Mouse (Mus musculus): ENCODE measurements around the gene Bbs1. TPM values are rescaled to one million over a fixed set of nuclear protein-coding genes. Genes with fewer than 3 reads are reported as not detected.
A peak's percentile ranks its signal among the peaks of the same experiment; 100 is the strongest.

Gene Bbs1
- total RNA-seq, 2 experiments from 2014 or later, result 2.3 to 5.1 TPM

DNA sequence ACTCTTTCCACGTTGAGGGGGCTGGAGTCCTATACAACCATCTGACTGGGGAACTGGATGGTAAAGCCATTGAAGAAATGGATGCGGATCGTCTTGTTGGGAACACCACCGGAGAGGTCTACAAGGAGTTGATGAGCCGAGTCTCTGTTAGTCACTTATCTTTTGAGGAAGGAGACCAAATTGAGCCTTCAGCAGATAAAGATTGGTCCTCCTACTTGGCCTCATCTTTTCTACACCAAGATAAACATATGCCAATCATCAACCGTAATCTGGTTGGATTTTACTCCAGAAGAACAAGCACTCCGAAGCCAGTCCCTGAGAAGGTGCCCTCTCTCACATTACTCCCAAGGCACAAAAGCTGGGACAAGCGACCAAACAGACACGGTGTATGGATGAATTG is 65.6 kb downstream of the Bbs1 start:
- no peak for DNase-seq
- intact Hi-C loops (cut with DNase I), result loop anchor here (2.0 kb wide), 1 partner anchor 82 kb away; no protein-coding TSS in a partner anchor

DNA sequence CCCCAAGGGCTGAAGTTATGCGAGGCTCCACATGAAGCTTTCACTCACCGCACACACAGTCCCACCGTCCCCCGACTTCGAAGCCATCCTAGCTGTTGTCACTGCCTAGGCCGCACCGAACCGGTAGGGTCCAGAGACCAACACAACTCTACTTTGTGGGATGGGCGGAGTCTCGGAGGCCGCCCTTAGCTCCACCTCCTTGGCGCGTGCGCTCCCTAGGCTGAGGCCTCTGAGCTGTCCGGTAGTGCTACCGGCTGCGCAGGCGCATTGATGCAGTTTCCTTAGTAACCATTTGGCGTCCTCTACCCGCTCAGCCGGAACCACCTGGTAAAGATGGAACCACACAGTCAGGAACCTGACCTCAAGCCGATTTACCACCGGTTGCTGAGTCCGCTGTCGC is 67.3 kb downstream of the Bbs1 start, which contains the start of the genes Ccs and Ccdc87:
Ccs (minus strand) TSS at position 184 of the 400 bp plus-strand sequence.
Ccdc87 (plus strand) TSS at position 218 of the 400 bp plus-strand sequence.
- intact Hi-C loops (cut with DNase I), result loop anchor here (2.0 to 5.0 kb wide), 2 partner anchors 40 to 88 kb away; partner anchors contain the start of genes Dpp3 and Zdhhc24
- peak; percentile 95 to 97 for DNase-seq

DNA sequence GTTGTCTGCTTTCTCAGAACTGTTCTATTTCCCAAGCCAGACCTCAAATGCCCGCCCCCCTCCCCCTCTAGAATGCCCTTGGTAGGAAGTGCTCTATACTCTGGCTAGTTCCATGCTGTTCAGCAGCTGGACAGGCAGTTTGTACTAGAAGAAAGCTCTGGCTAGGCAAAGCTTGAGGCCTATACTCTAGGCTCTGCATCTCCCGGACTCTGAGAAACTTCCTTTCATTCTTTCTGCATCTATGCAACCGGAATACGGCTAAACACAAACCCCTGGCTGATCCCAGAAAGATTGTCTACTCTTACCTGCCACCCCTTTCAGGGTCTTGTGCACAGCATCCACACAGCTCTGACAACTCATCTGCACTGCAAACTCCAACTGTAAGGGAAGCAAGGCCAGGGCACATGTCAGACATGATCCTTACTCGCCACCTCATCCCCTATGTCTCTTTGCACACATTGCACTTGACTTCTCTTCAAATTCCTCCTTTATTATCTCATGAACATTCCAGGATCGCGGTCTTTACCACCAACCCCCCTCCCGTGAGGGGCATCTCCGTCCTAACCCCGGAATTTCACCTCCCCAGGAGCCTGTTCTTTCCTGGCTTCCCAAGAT is 67.8 kb downstream of the Bbs1 start:
- no peak for DNase-seq
- intact Hi-C loops (cut with DNase I), result loop anchor here (2.0 to 5.0 kb wide), 2 partner anchors 40 to 89 kb away; partner anchors contain the start of genes Dpp3 and Zdhhc24

DNA sequence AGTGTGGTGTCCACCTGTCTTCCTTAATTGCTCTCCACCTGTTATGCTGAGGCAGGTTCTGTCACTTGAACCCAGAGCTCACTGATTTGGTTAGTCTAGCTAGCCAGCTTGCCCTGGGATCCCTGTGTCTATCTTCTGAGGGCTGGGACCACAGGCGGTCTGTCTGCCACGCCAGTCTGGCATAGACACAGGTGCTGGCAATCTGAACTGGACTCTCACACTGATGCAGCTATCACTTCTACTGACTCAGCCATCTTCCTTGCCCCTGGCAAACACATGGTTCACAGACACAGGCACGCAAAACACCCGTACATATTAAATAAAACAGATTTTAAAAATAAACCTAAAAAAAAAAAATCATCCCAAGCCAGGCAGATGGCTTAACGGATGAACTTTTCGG is 69.4 kb downstream of the Bbs1 start:
- intact Hi-C loops (cut with DNase I), result loop anchor here (5.0 kb wide), 1 partner anchor 90 kb away; the partner anchor contains the start of gene Dpp3
- DNase-seq, result no peak

Other genes with a start within 250 kb of the Bbs1 start
- gene Gm960, start 208.0 kb downstream of the Bbs1 start, total RNA-seq (2021), result not detected
- gene Sptbn2, start 195.5 kb downstream of the Bbs1 start, total RNA-seq (2021), result under 1 TPM; 0.19 to 0.22 TPM
- gene Rbm4b, start 150.1 kb downstream of the Bbs1 start, total RNA-seq (2021), result 1 to 10 TPM; 5.9 to 7.0 TPM
- 10 to 100 TPM; 42.5 to 43.7 TPM for gene Rbm4, start 112.7 kb downstream of the Bbs1 start, total RNA-seq (2021)
- 10 to 100 TPM; 18.3 to 19.8 TPM for gene Gm21992, start 95.0 kb downstream of the Bbs1 start, total RNA-seq (2021)
- gene Rbm14, start 95.0 kb downstream of the Bbs1 start, total RNA-seq (2021), result 10 to 100 TPM; 23.0 to 24.5 TPM
- gene Ccs, start 67.3 kb downstream of the Bbs1 start, total RNA-seq (2021), result 10 to 100 TPM; 28.4 to 30.3 TPM
- not detected for gene Ccdc87, start 67.3 kb downstream of the Bbs1 start, total RNA-seq (2021)
- gene Ctsf, start 51.5 kb downstream of the Bbs1 start, total RNA-seq (2021), result 10 to 100 TPM; 84.5 to 90.7 TPM
- under 1 TPM; 0.30 to 0.44 TPM for gene Actn3, start 28.7 kb downstream of the Bbs1 start, total RNA-seq (2021)
- gene Zdhhc24, start 28.0 kb downstream of the Bbs1 start, total RNA-seq (2021), result 1 to 10 TPM; 3.2 to 3.4 TPM
- 10 to 100 TPM; 17.4 to 21.3 TPM for gene Dpp3, start 21.7 kb upstream of the Bbs1 start, total RNA-seq (2021)
- gene Peli3, start 36.5 kb upstream of the Bbs1 start, total RNA-seq (2021), result 1 to 10 TPM; 1.6 to 3.3 TPM
- gene Mrpl11, start 55.5 kb upstream of the Bbs1 start, total RNA-seq (2021), result 10 to 100 TPM; 69.1 to 69.9 TPM
- gene Npas4, start 83.7 kb upstream of the Bbs1 start, total RNA-seq (2021), result not detected
- gene Slc29a2, start 117.2 kb upstream of the Bbs1 start, total RNA-seq (2021), result 10 to 100 TPM; 12.7 to 13.2 TPM
- gene B4gat1, start 132.2 kb upstream of the Bbs1 start, total RNA-seq (2021), result 10 to 100 TPM; 45.1 to 47.2 TPM
- 1 to 10 TPM; 1.4 to 3.9 TPM for gene AC124502.3, start 132.3 kb upstream of the Bbs1 start, total RNA-seq (2021)
- 10 to 100 TPM; 13.9 to 15.6 TPM for gene Brms1, start 134.7 kb upstream of the Bbs1 start, total RNA-seq (2021)
- 1 to 10 TPM; 1.8 to 2.1 TPM for gene Rin1, start 143.9 kb upstream of the Bbs1 start, total RNA-seq (2021)
- 10 to 100 TPM; 13.8 to 15.1 TPM for gene Cd248, start 161.4 kb upstream of the Bbs1 start, total RNA-seq (2021)
- 1 to 10 TPM; 1.7 to 2.8 TPM for gene Tmem151a, start 178.9 kb upstream of the Bbs1 start, total RNA-seq (2021)
- 100 to 1,000 TPM in 1 of 2 experiments, 10 to 100 TPM in 1; 89.0 to 102 TPM for gene Yif1a, start 181.9 kb upstream of the Bbs1 start, total RNA-seq (2021)
- gene Cnih2, start 191.9 kb upstream of the Bbs1 start, total RNA-seq (2021), result under 1 TPM; 0.30 to 0.31 TPM
- gene Rab1b, start 200.4 kb upstream of the Bbs1 start, total RNA-seq (2021), result 100 to 1,000 TPM; 176 to 201 TPM
- 10 to 100 TPM; 47.3 to 49.7 TPM for gene Klc2, start 211.9 kb upstream of the Bbs1 start, total RNA-seq (2021)

All from heart, postnatal 36 days (tissue).